Mouse (Mus musculus) CD8-positive naive resting alpha-beta T cell, adult 2 months (primary cell): Measurements from ENCODE around the gene Atf7ip2.
A peak's percentile ranks its signal among the peaks of the same experiment; 100 is the strongest.
"Not testable (repeated sequence)": the region's sequence is repeated elsewhere in the genome, so short reads cannot be mapped to it uniquely, and the experiment has no call there.

Source experiments
- DNase-seq, 2 experiments: peaks; one replicate each; pipeline ENCODE4 v3.0.0; 2022; ENCODE audit warnings: low read depth in 2 of 2, low spot score in 2 of 2

Atf7ip2 gene

GRCm38 (mm10) chr16:10192679-10193506 lies at the start of gene Atf7ip2:
Atf7ip2 (plus strand) TSS chr16:10192712.
- no peak for DNase-seq

DNA sequence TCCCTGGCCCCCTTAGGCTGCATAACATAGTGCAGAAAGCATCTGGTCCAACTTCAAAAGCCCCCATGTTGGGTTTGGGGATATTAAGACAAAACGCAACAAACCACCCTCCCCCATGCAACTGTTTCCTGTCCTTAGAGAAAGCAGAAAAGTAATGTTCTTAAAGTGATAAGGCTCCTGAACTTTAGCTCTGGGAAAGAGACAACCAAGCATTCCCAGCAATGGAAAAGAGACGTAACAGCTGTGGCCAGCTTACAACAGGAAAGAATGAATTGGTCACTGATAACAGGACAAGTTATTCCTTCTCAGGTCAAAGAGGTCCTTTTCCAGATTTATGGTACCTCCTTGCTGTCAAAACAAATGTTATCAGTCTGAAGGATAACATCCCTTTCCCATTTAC lies 49.3 kb upstream of the Atf7ip2 start:
- no peak for DNase-seq

- no peak for DNase-seq
Measured at GRCm38 (mm10) chr16:10147401-10147800, 45.1 kb upstream of the Atf7ip2 start.

- no peak for DNase-seq
Measured at GRCm38 (mm10) chr16:10169123-10169905, 23.2 kb upstream of the Atf7ip2 start.

GRCm38 (mm10) chr16:10170005-10170404 lies 22.5 kb upstream of the Atf7ip2 start, which contains the start of gene Rpl39l:
Rpl39l (plus strand) TSS chr16:10170226.
- DNase-seq = no peak

DNA sequence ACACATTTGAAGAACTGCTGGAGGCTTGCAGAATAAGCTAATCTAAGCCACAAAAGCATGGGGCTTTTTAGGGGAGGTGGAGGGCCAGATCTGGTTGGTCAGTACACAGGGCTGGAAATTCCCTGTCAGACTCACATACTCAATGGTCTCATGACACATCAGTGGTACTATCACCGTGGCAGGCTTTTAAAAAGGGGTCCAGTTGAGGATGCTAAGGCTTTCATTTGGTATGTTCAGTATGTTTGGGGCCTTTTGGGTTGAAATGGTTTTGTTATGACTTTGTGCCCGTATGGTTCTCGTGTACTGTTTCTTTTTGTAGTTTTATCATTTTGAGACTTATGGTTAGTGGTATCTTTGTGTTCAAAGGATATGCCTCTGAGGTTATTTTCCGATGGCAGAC lies 21.2 kb upstream of the Atf7ip2 start:
- DNase-seq = no peak

- no peak for DNase-seq
Measured at GRCm38 (mm10) chr16:10172179-10172820, 20.2 kb upstream of the Atf7ip2 start.

- DNase-seq = not testable (repeated sequence)
Measured at GRCm38 (mm10) chr16:10187461-10187860, 5.1 kb upstream of the Atf7ip2 start.

- no peak for DNase-seq
Measured at GRCm38 (mm10) chr16:10208777-10209176, 16.3 kb downstream of the Atf7ip2 start.

GRCm38 (mm10) chr16:10216366-10216765 lies 23.9 kb downstream of the Atf7ip2 start:
- DNase-seq = not testable (repeated sequence)

DNA sequence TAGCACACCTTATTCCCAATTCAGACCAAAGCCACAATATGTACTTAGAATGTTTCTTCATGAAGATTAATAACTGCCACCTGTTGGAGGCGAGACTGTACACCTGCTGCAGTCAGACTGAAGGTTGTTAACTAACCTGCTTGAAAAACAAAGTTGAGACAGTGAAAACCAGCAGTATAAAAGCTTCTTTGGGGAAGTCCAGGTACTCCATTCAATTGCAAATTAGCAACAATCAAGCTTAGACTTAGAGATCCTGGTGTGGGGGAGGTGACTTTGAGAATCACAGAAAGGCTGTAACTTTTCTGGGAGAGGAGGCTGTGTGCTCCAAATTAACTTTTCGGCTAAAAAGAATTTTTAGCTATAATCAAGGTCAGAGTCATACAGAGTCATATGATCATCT lies 24.5 kb downstream of the Atf7ip2 start:
- not testable (repeated sequence) for DNase-seq

DNA sequence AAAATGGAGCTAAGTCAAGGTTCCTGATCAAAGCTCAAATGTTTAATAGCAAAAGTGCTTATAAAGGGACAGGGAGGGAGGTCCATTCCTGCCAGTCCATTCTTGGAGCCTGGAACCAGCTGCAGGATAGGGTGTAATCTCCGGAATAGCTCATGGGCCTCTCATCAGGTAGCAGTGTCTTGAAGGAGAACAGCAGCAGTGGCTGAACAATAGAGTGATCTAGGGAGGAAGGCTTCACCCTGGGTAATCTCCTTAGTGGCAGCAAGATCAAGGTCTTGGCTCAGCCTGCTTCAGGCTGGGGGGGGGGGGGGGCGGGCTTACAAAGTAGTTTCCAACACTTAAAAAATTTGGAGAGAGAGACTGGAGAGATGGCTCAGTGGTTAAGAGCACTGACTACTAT lies 34.8 kb downstream of the Atf7ip2 start:
- no peak for DNase-seq

- no peak for DNase-seq
Measured at GRCm38 (mm10) chr16:10236601-10237000, 44.1 kb downstream of the Atf7ip2 start.

GRCm38 (mm10) chr16:10253993-10254392 lies 61.5 kb downstream of the Atf7ip2 start:
- no peak for DNase-seq

- DNase-seq = peak in 1 of 2 experiments; percentile 17
Measured at GRCm38 (mm10) chr16:10272256-10272655, 79.7 kb downstream of the Atf7ip2 start.

DNA sequence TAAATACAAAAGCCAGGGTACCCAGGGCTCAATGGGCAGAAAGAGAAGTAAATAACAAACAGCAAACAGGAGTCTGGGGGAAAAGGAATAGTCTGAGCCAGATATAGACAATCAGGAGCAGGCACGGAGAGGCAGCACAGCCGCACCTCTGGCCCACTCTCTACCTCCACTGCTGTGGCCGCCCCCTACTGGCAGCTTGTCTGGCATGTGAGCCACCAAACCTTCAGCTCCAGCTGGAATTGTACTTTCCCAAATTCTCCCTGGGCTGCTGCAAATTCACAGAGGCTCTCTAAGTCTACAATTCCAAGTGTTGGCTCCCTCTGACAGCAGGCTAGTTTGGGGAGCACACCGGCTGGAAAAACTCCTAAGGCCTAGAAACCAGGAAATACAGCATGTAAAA lies 82.0 kb downstream of the Atf7ip2 start:
- DNase-seq = no peak

DNA sequence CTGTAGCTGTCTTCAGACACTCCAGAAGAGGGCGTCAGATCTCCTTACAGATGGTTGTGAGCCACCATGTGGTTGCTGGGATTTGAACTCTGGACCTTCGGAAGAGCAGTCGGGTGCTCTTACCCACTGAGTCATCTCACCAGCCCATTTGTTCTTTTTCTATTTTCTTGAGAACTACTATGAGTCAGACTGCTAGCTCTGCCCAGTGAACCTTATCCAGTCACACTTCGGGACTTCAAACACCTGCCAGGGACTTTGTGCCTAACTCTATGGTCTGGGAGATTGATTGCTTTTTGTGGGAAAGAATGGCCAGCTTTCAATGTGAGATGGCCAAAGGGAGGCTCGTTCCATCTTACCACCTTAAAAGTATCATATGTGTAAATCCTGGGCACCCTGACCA lies 84.3 kb downstream of the Atf7ip2 start:
- DNase-seq = not testable (repeated sequence)

- no peak for DNase-seq
Measured at GRCm38 (mm10) chr16:10280286-10280951, 87.9 kb downstream of the Atf7ip2 start.

DNA sequence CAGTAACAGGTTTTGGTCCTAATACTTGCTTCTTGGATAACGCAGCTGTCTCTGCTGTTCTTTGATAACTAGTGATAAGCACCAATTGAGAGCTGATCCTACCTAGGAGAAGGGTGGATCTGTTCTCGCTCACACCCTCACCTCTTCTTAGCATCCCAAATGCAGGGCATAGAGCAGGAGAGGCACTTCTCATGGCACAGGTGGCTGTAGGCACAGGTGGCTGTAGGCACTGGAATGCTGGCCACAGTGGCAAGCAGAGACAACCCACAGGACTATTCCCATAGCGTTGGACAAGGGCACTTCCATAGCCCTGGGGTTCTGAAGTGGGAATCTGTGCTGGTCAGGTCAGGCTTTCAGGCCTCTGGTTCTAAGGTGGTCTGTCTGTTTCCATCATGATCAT lies 89.4 kb downstream of the Atf7ip2 start:
- no peak for DNase-seq

DNA sequence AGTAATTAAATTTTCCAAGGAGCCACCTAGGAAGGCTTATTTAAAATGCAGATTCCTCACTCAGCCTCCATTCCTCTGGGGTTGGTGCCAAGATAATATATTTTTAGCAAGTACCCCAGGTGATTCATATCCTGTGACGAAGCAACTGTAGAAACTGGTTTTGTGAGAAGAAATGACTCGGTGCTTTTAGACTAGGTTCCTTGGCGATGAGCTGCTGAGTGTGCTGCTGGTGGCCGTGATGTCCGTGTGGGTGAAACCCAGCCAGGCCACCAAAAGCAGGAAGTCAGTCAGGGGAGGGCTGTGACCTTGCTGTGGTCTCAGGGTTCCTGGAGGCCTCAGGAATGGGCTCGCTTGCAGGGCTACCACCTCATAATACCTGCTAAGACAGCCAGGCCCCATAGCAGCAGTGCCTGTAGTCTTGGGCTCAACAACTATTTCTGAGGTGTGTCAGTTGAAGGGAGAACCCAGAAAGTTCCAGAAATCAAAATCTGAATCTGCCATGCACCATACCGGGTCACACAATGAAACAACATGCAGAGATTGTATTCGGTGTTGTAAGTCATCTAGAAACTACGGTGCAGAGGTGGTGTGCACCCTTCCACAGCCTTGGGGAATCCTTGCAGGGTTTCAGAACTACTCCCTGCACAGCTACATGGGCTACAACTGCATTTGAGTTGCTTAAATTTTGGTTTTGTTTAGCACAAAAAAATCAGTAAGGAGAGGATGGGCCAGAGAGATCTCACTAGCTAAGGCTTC lies 94.2 kb downstream of the Atf7ip2 start:
- no peak for DNase-seq
